Mouse (Mus musculus): ENCODE results near the gene Prelid3b. TPM values are rescaled to one million over a fixed set of nuclear protein-coding genes. Genes with fewer than 3 reads are reported as not detected.

Prelid3b gene
- total RNA-seq, 2 experiments from 2014 or later: 58.9 to 62.8 TPM

DNA sequence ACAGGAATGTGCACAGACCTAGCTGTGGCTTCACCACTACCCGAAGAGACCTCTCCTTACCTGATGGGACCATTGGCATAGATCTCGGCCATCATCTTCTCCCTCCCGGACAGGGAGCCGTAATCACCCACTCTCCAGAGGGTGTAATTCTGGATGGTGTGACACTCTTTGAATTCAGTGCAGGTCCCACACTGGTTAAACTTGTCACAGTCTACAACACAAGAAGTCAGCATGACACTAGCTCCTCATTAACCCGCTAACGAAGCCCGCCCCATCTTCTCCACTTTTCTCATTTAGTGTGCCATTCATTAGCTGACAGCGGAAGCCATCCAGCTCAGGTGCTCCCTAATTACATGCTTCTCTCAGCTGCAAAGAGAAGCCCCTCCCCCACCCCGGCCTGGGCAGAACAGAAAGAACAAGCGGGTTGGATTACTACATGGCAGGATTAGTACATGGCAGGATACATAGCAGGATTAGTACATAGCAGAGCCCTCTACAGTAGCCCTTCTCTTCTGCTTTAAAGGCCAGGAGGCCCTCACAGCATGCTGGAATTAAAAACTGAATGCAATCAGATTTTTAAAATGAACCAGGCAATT lies 43.8 kb downstream of the Prelid3b start:
- DNase-seq (ENCODE audit: low spot score in 2 of 2): no peak

- no peak for DNase-seq (ENCODE audit: low spot score in 2 of 2)
These were observed 44.6 kb downstream of the Prelid3b start for GRCm38 (mm10) chr2:174428076-174428835.

- no peak for DNase-seq (ENCODE audit: low spot score in 2 of 2)
These were observed 46.0 kb downstream of the Prelid3b start for GRCm38 (mm10) chr2:174426856-174427255.

DNA sequence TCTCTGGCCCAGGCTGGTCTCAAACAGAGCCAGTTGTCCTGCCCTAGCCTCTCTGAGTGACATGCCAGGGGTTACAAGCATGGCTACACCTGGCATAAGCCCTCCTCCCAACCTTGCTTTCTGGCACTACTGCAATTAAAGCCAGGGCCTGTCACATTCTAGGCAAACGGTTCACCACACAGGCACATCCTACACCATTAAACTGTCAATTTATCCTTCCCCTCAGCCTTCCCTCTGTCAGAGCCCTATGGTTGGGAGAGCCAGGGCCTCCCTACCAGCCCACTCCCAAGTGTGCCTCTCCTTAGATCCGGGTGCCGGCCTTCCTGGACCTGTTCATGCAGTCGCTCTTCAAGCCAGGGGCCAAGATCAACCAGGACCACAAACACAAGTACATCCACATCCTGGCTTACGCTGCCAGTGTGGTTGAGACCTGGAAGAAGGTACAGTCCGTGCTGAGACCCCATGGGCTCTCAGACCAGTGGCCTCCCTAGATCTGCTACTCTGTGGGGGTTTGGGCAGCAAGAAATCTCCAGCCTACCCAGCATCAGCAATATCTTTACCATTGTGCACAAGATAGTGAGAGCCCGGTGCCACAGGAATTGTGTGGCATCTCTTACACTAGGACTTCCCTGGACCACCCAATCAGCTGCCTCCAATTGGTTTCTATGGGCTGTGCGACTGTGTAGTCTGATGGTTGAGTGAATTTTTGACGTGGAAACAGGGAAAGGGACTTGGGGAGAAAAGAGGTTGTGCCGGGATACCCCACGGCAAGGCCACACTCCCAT lies 48.4 kb downstream of the Prelid3b start:
- no peak for DNase-seq (ENCODE audit: low spot score in 2 of 2)

DNA sequence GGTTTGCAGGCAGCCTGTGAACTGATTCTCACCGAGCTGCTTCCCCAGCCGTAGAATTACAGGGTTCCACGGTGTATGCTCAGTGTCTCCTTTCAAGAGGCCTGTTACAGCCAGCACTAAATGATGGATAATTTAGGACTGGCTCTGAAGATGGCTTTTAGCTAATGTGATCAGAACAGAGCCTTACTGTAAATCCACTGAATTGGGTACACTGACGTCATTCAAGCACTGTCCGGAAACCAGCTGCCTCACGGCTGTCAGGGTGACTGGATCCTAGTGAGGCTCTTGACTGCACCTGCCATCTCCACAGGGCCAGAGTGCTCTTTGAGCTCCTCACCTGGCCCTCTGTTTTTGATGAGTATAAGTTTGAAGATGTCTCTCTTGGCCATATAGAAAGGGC lies 51.8 kb downstream of the Prelid3b start:
- no peak for DNase-seq (ENCODE audit: low spot score in 2 of 2)

GRCm38 (mm10) chr2:174415731-174416310 lies 57.1 kb downstream of the Prelid3b start, which contains the start of gene Nelfcd:
Nelfcd (plus strand) TSS chr2:174415804.
- peak; percentile 85 to 93 for DNase-seq (ENCODE audit: low spot score in 2 of 2)

Other genes with a start within 250 kb of the Prelid3b start
- 1,000 to 10,000 TPM; 3,196 to 3,475 TPM for gene Gnas, start 188.8 kb downstream of the Prelid3b start, total RNA-seq (2021)
- 1 to 10 TPM; 4.8 to 6.4 TPM for gene Gm20721, start 126.4 kb downstream of the Prelid3b start, total RNA-seq (2021)
- 10 to 100 TPM; 58.8 to 77.5 TPM for gene Nelfcd, start 57.3 kb downstream of the Prelid3b start, total RNA-seq (2021)
- 10 to 100 TPM; 80.8 to 95.9 TPM for gene Ctsz, start 34.0 kb downstream of the Prelid3b start, total RNA-seq (2021)
- gene Tubb1, start 22.4 kb downstream of the Prelid3b start, total RNA-seq (2021): under 1 TPM; 0.26 to 0.52 TPM
- 100 to 1,000 TPM; 771 to 884 TPM for gene Atp5e, start 9.0 kb downstream of the Prelid3b start, total RNA-seq (2021)
- gene Zfp831, start 170.5 kb upstream of the Prelid3b start, total RNA-seq (2021): under 1 TPM; 0.08 to 0.10 TPM